Mouse (Mus musculus) heart, postnatal 25 days (tissue): ENCODE measurements around the gene Rtn1. TPM values are rescaled to one million over a fixed set of nuclear protein-coding genes. Genes with fewer than 3 reads are reported as not detected.
"Not testable (repeated sequence)": the region's sequence is repeated elsewhere in the genome, so short reads cannot be mapped to it uniquely, and the experiment has no call there.

Experiments
- DNase-seq: peaks from one replicate; pipeline ENCODE4 v3.0.0; 2022; ENCODE audit warnings: low spot score
- intact Hi-C: fragments of 180-260 bp; cut with DNase I; formaldehyde crosslinking; loops from one replicate; pipeline ENCODE4 v1.15.1; 2025
- total RNA-seq, 2 experiments: library from RNA; stranded (reverse); gene quantifications; 2 replicates each; pipeline ENCODE4 v1.2.3; 2021

Gene Rtn1
- total RNA-seq, 2 experiments from 2014 or later: 3.1 to 5.3 TPM

DNA sequence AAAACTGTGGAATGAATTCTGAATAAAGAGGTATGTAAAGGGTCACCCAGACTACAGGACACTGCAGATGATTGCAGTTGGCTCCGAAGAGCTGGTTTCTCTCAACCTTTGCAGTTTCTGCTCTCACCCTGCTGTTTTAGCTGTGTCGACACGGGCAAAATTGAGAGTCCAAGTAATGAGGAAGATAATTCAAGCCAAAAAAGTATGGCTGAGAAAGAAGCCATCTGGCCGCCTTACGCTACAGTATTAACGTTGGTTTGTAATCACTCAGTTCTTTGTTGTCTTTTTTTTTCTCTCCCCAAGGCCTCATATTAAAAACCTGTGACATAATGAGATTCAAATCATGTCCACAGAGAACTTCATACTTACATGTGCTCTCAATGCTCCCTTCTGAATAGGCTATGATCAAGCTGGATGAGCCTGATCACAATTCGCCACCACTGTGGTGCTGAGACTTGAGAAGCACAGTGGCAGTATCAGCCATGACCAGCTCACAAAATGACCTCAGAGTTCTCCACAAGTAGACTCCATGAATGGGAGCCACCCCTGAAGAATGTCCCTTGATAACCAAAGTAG is 76.9 kb downstream of the Rtn1 start:
- DNase-seq: no peak
- intact Hi-C loops: no loop called here

GRCm38 (mm10) chr12:72326087-72326486 is 82.8 kb downstream of the Rtn1 start:
- no peak for DNase-seq
- intact Hi-C loops: no loop called here

- intact Hi-C loops: no loop called here
- no peak for DNase-seq
Measured at GRCm38 (mm10) chr12:72325025-72325424, 83.8 kb downstream of the Rtn1 start.

- intact Hi-C loops: no loop called here
- no peak for DNase-seq
Measured at GRCm38 (mm10) chr12:72324210-72324871, 84.5 kb downstream of the Rtn1 start.

DNA sequence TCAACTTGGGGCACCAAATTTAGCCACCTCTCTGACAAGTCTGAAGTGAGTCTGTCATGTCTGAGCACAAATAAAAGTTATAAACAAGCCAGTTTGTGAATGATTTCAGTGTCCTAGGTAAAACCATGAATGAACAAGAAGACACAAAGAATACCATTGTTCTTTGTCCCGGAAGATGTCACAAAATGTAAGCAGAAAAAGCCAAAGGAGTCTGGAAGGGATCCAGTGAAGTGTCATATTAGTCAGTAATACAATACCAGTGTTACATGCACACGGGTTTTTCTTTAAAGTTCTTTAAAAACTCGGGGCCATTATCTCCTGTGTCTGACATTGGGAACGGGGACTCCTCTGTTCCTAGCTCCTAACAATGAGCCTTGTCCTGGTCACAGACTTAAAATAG is 85.1 kb downstream of the Rtn1 start:
- intact Hi-C loops: no loop called here
- DNase-seq: no peak

DNA sequence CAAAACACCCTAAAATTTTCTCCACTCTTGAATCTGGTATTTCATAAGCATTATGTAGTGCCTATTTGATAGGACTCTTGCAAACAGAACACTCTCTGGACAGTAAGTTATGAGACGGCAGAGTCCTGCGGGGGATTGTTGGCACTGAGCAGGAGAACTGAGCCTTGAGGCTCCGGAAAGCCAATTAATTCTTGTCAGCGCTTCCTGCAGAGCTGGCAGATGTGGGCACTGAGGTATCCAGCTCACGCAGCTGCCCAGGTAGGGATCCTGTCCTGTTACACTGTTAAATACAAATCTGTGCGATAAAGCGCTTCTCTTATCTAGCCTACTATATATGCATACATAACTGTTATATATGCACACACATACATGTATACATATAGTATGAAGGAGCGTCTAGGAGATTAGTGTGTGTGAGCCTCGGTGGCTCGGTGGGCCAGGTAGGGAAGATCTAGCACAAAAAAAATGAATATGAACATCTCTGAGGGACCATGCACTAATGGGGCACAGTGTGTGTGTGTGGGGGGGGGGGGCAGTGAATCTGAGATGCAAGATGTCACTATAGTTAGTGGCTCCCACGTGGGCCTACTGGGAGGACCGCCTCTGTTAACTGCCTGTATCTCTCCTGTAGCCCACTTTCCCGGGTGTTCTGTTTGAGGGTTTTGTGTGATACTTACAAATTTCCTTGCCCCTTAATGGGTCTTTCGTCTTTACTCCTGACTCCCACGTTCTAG is 93.0 kb downstream of the Rtn1 start:
- DNase-seq: no peak
- intact Hi-C loops: no loop called here

GRCm38 (mm10) chr12:72310818-72311217 is 98.0 kb downstream of the Rtn1 start:
- no peak for DNase-seq
- intact Hi-C loops: no loop called here

DNA sequence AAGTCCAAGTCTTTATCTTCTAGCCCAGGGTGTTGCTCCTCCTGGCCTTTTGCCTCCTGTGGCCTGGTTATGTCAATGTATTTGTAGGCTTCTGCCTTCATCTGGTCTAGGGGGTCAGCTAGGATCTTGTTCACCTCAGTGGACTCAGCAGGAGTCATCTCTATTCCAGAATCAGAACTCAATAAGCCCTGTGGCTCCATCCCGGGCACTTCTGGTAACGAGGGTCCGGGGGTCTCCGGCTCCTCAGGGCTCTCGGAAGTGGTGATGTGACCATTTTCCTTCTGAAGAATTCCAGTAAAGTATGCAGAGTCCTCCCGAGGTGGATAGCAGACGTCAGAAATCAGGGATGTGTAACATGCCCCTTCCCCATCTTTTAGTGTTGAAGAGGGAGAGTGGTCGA is 100.3 kb downstream of the Rtn1 start:
- no peak for DNase-seq
- intact Hi-C loops: no loop called here

DNA sequence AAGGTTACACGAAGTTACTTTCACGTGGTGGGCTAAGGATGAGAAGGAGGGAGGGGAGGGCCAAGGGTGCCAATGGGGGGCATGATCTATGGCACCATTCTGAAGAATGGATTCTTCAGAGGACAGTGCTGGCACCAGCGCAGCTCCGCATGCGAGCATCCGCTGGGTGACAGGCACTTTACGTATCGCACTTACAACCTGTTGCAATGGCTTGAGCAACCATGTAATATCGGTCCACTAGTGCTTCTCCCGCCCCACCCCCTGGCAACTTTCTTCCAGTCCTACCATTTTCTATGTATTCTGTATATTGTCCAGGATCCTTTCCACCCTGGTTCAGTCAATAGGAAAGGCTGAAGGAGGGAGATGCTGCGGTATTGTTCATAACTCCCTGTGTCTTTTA is 102.6 kb downstream of the Rtn1 start:
- intact Hi-C loops: no loop called here
- DNase-seq: no peak

DNA sequence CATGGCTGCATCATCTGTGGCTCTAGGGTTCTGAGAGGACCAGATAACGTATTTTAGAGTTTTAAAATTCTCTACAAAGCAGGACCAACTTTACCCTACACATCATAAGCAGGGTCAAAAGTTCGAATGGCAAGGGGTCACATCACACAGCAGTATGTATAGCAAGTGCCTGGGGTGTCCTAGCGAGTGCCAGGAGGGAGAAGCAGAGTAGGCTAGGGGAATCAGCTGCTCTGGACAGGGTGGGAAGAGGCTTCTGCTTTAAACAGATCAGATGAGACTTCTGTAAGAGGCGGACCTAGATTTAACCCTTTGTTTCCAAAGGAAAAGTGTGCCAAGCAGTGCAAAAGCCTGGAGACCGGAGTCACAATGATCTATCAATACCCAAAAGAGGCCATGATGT is 103.4 kb downstream of the Rtn1 start:
- intact Hi-C loops: no loop called here
- no peak for DNase-seq

GRCm38 (mm10) chr12:72304985-72305384 is 103.9 kb downstream of the Rtn1 start:
- intact Hi-C loops: no loop called here
- DNase-seq: no peak

DNA sequence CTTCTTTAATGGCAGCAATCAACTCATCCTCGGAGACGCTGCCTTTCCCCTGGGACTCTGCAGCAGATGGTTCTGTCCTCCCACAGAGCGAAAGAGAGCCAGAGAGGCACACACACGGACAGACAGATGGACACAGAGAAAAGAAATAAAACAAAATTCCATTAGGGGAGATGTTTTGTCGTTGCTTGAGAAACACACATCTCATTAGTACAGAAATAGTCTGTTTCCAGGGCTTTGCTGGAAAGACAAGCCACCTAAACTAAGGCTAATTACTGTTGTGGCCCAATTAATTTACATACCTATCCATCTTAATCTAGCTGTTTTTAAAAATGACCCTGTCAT is 104.5 kb downstream of the Rtn1 start:
- DNase-seq: no peak
- intact Hi-C loops: no loop called here

DNA sequence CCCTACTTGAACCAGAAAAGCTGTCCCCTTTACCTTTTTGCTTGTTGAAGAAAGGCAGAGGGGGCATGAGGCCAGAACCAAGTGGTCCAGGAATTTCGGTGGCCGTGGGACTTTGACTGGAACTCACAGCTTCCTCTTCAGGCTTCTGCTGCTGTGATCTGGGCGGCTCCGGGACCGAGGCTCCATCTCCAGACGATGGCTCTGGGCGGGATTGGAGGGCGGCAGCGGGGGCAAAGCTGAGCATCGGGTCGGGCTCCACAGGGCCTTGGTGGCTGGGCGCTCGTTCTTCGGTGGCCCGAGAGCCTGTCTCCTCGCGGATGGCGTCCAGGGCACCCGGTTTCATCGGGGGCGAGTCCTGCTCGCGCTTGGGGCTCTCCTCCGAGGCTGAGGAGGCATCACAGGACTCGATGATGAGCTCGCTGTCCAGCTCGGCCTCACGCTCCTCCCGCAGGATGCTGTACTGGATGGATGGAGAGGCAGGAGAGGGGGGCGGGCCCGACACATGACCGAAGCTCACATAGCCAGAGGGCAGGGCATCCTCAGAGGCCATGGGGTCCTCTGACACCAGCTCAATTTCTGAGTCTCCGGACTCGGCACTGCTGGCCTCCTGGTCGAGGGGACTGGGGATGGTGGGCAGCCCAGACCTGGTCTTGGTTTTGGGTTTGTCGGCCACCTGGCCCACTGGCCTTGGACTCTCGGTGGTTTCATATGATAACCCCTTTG is 105.1 kb downstream of the Rtn1 start:
- intact Hi-C loops: no loop called here
- DNase-seq: no peak

DNA sequence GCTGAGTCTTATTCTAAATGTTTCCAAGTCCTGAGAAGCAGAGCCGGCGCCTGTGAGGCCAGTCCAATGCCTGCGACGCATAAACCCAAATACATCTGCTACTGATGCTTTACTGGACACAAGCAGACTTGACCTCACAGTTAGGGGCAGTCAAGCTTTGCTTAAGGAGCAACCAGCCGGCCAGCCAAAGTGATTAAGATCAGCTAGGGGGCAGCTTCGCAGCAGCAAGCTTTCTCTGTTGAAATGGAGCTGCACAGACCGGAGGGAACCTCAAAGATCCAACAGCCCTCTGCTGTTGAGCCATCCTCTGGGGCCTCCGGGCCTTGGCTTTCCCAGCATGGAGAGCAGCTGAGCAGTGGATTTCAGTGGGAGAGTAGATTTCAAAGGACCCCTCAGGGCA is 107.4 kb downstream of the Rtn1 start:
- DNase-seq: no peak
- intact Hi-C loops: no loop called here

GRCm38 (mm10) chr12:72300971-72301370 is 107.9 kb downstream of the Rtn1 start:
- no peak for DNase-seq
- intact Hi-C loops: no loop called here

DNA sequence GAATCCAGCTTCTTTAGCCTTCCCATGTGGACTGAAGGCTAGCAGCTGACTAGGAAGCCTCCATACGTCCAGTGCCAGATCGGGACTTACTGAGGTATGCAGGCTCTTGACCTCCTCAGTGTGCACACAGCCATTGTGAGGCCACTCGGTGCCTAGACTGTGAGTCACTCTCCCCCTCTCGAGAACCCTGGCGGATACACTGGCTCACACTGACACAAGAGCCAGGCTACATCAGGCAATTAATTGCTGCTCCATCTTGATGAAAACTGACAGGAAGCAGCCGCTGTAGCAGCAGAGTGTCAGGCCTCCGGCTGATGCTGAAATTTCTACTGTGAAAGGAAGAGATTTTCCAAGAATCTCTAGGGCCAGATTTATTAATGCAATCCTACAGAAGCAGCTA is 110.6 kb downstream of the Rtn1 start:
- intact Hi-C loops: no loop called here
- no peak for DNase-seq

DNA sequence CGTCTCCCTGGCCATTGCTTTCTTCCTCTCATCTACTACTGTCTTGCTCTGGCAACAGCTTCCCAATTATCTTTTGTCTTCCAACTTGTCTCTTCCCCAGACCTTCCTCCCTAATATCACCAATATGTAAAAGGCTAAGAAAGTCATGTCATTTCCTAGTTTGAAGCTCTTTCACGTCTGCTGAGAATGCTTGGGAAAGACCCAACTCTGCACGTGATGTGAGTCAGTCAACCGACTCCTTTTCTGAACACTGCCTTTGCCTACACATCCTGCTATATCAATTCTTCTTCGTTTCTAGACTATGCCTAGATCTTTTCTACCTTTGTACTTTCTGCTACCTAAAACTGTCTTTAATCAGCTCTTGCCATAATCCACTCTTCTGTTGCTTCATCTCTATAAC is 112.3 kb downstream of the Rtn1 start:
- DNase-seq: no peak
- intact Hi-C loops: no loop called here

GRCm38 (mm10) chr12:72293185-72293584 is 115.7 kb downstream of the Rtn1 start:
- DNase-seq, intact Hi-C loops: not testable (repeated sequence)

GRCm38 (mm10) chr12:72292566-72292965 is 116.3 kb downstream of the Rtn1 start:
- intact Hi-C loops: no loop called here
- no peak for DNase-seq

DNA sequence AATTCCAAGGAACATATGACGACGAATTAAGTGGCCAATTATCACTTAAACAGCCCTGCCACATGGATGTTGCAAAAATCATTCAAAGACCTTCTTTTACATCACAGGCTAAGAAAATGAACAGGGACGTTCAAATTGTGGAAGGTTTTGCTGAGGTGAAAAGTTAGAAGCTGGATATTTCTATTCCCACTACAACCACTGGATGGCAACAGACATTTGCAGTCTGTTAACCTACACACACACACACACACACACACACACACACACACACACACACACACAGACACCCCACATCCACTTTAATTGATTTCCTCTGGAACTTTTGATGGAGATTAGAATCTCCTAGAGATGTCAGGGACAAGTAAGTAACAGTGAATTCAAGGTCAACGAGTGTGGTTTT is 117.6 kb downstream of the Rtn1 start:
- no peak for DNase-seq
- intact Hi-C loops: no loop called here

- intact Hi-C loops: no loop called here
- no peak for DNase-seq
Measured at GRCm38 (mm10) chr12:72288215-72288614, 120.6 kb downstream of the Rtn1 start.
